Mouse (Mus musculus): ENCODE results near the gene Slc46a2. TPM values are rescaled to one million over a fixed set of nuclear protein-coding genes. Genes with fewer than 3 reads are reported as not detected.
A peak's percentile ranks its signal among the peaks of the same experiment; 100 is the strongest.

The Slc46a2 gene
- polyA plus RNA-seq, 1 experiment from 2014 or later, result 0.07 TPM

- DNase-seq (ENCODE audit: low spot score, missing footprints) (no peak), ATAC-seq (ENCODE audit: low FRiP score) (no peak)
- Histone ChIP-seq H3K9me3 (ENCODE audit: control insufficient read depth, low read length) (no peaks in the 10 kb centered on the region), H3K4me3 (ENCODE audit: low read depth, low read length) (no peak overlapping the region), H3K27me3 (ENCODE audit: control insufficient read depth, insufficient read depth, low read length) (no peaks in the 10 kb centered on the region), H3K36me3 (ENCODE audit: control insufficient read depth, insufficient read depth, low read length) (no peaks in the 10 kb centered on the region; the same call in 1 of the 2 replicates), H3K4me1 (ENCODE audit: control insufficient read depth, insufficient read depth, low read length) (no peaks in the 10 kb centered on the region), H3K27ac (ENCODE audit: low read depth, low read length) (no peak overlapping the region), H3K9ac (ENCODE audit: low read length) (no peak overlapping the region), H3K4me2 (no peak overlapping the region)
- 84% methylated on average over 2 of the region's 2 CpGs for WGBS
Measured at GRCm38 (mm10) chr4:59881210-59881609, 33.6 kb downstream of the Slc46a2 start.

DNA sequence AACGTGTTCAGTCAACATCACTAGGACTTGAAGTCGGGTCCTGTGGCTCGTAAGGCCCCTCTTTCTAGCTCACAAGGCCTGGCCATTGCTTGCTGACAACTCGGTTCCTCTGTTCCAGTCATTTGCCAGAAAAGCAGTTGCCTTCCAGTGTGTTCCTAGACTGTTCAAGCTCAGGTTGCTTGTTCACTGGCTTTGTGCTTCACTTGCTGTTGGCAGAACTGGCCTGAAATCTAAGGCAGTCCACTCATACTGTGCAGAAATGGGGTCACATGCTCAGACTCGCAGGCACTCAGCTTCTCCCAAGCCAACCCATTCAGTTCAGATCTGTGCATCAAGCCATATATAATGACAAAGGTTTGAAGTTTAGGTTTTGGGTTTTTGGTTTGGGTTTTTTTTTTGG, 34.1 kb downstream of the Slc46a2 start:
- no peaks in the 10 kb centered on the region for H3K27me3 ChIP-seq (ENCODE audit: control insufficient read depth, insufficient read depth, low read length)
- no peak overlapping the region for H3K27ac ChIP-seq (ENCODE audit: low read depth, low read length)
- no peak overlapping the region for H3K9ac ChIP-seq (ENCODE audit: low read length)
- H3K4me1 ChIP-seq (ENCODE audit: control insufficient read depth, insufficient read depth, low read length), result no peaks in the 10 kb centered on the region
- no peak overlapping the region for H3K4me2 ChIP-seq
- 87% methylated on average over 5 of the region's 5 CpGs for WGBS
- no peaks in the 10 kb centered on the region; the same call in 1 of the 2 replicates for H3K36me3 ChIP-seq (ENCODE audit: control insufficient read depth, insufficient read depth, low read length)
- DNase-seq (ENCODE audit: low spot score, missing footprints) (no peak), ATAC-seq (ENCODE audit: low FRiP score) (no peak)
- no peaks in the 10 kb centered on the region for H3K9me3 ChIP-seq (ENCODE audit: control insufficient read depth, low read length)
- no peak overlapping the region for H3K4me3 ChIP-seq (ENCODE audit: low read depth, low read length)

- no peaks in the 10 kb centered on the region; the same call in 1 of the 2 replicates for H3K36me3 ChIP-seq (ENCODE audit: control insufficient read depth, insufficient read depth, low read length)
- H3K4me3 ChIP-seq (ENCODE audit: low read depth, low read length), result no peak overlapping the region
- H3K9ac ChIP-seq (ENCODE audit: low read length), result no peak overlapping the region
- H3K4me1 ChIP-seq (ENCODE audit: control insufficient read depth, insufficient read depth, low read length), result no peaks in the 10 kb centered on the region
- H3K9me3 ChIP-seq (ENCODE audit: control insufficient read depth, low read length), result no peaks in the 10 kb centered on the region
- DNase-seq (ENCODE audit: low spot score, missing footprints) (no peak), ATAC-seq (ENCODE audit: low FRiP score) (no peak)
- WGBS, result 92% methylated on average over 3 of the region's 3 CpGs
- no peak overlapping the region for H3K4me2 ChIP-seq
- no peaks in the 10 kb centered on the region for H3K27me3 ChIP-seq (ENCODE audit: control insufficient read depth, insufficient read depth, low read length)
- no peak overlapping the region for H3K27ac ChIP-seq (ENCODE audit: low read depth, low read length)
Measured at GRCm38 (mm10) chr4:59879444-59879843, 35.4 kb downstream of the Slc46a2 start.

- ATAC-seq (ENCODE audit: low FRiP score) (no peak), DNase-seq (ENCODE audit: low spot score, missing footprints) (no peak)
- H3K4me3 ChIP-seq (ENCODE audit: low read depth, low read length), result no peak overlapping the region
- H3K4me2 ChIP-seq, result no peak overlapping the region
- no peak overlapping the region for H3K27ac ChIP-seq (ENCODE audit: low read depth, low read length)
- H3K36me3 ChIP-seq (ENCODE audit: control insufficient read depth, insufficient read depth, low read length), result no peaks in the 10 kb centered on the region; the same call in 1 of the 2 replicates
- H3K9ac ChIP-seq (ENCODE audit: low read length), result no peak overlapping the region
- H3K27me3 ChIP-seq (ENCODE audit: control insufficient read depth, insufficient read depth, low read length), result no peaks in the 10 kb centered on the region
- no peaks in the 10 kb centered on the region for H3K9me3 ChIP-seq (ENCODE audit: control insufficient read depth, low read length)
- H3K4me1 ChIP-seq (ENCODE audit: control insufficient read depth, insufficient read depth, low read length), result no peaks in the 10 kb centered on the region; the same call in 1 of the 2 replicates
- WGBS, result 93% methylated on average over 8 of the region's 8 CpGs
Measured at GRCm38 (mm10) chr4:59878595-59878994, 36.3 kb downstream of the Slc46a2 start.

- no peak overlapping the region for H3K9ac ChIP-seq (ENCODE audit: low read length)
- H3K4me1 ChIP-seq (ENCODE audit: control insufficient read depth, insufficient read depth, low read length), result no peaks in the 10 kb centered on the region; the same call in 1 of the 2 replicates
- no peak overlapping the region for H3K4me2 ChIP-seq
- DNase-seq (ENCODE audit: low spot score, missing footprints) (no peak), ATAC-seq (ENCODE audit: low FRiP score) (no peak)
- no peaks in the 10 kb centered on the region for H3K9me3 ChIP-seq (ENCODE audit: control insufficient read depth, low read length)
- no peak overlapping the region for H3K4me3 ChIP-seq (ENCODE audit: low read depth, low read length)
- no peaks in the 10 kb centered on the region for H3K27me3 ChIP-seq (ENCODE audit: control insufficient read depth, insufficient read depth, low read length)
- H3K27ac ChIP-seq (ENCODE audit: low read depth, low read length), result no peak overlapping the region
- 74% methylated on average over 2 of the region's 2 CpGs for WGBS
- no peaks in the 10 kb centered on the region for H3K36me3 ChIP-seq (ENCODE audit: control insufficient read depth, insufficient read depth, low read length)
Measured at GRCm38 (mm10) chr4:59877025-59877424, 37.8 kb downstream of the Slc46a2 start.

GRCm38 (mm10) chr4:59876570-59876969, 38.3 kb downstream of the Slc46a2 start:
- Histone ChIP-seq H3K4me1 (ENCODE audit: control insufficient read depth, insufficient read depth, low read length) (no peaks in the 10 kb centered on the region; the same call in 1 of the 2 replicates), H3K27me3 (ENCODE audit: control insufficient read depth, insufficient read depth, low read length) (no peaks in the 10 kb centered on the region), H3K4me2 (no peak overlapping the region), H3K9ac (ENCODE audit: low read length) (no peak overlapping the region), H3K4me3 (ENCODE audit: low read depth, low read length) (no peak overlapping the region), H3K9me3 (ENCODE audit: control insufficient read depth, low read length) (no peaks in the 10 kb centered on the region), H3K36me3 (ENCODE audit: control insufficient read depth, insufficient read depth, low read length) (no peaks in the 10 kb centered on the region), H3K27ac (ENCODE audit: low read depth, low read length) (no peak overlapping the region)
- DNase-seq (ENCODE audit: low spot score, missing footprints) (no peak), ATAC-seq (ENCODE audit: low FRiP score) (no peak)
- 90% methylated on average over 6 of the region's 6 CpGs for WGBS

DNA sequence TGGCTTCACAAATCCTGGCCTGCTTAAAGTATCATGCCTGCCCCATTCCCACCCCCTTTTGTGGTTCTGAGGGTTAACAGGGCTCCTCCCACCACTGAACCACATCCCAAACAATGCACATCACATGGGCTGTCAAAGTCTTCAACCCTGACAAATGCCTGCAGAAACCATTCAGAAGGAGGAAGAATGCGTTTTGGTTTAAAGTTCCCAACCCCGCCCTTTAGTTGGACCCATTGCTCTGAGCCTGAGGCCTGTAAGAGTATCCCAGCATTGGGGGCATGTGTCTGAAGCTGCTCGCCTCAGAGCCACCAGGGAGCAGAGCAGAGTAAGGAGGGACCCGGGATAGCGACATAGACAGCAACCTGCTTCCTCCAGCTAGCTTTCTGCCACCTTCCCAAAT, 41.0 kb downstream of the Slc46a2 start:
- H3K4me2 ChIP-seq, result no peak overlapping the region
- H3K4me1 ChIP-seq (ENCODE audit: control insufficient read depth, insufficient read depth, low read length), result no peaks in the 10 kb centered on the region; the same call in 1 of the 2 replicates
- H3K9ac ChIP-seq (ENCODE audit: low read length), result no peak overlapping the region
- H3K9me3 ChIP-seq (ENCODE audit: control insufficient read depth, low read length), result no peaks in the 10 kb centered on the region
- 38% methylated on average over 5 of the region's 5 CpGs for WGBS
- no peaks in the 10 kb centered on the region for H3K36me3 ChIP-seq (ENCODE audit: control insufficient read depth, insufficient read depth, low read length)
- H3K27me3 ChIP-seq (ENCODE audit: control insufficient read depth, insufficient read depth, low read length), result no peaks in the 10 kb centered on the region
- no peak overlapping the region for H3K27ac ChIP-seq (ENCODE audit: low read depth, low read length)
- no peak overlapping the region for H3K4me3 ChIP-seq (ENCODE audit: low read depth, low read length)
- ATAC-seq (ENCODE audit: low FRiP score) (peak; percentile 51; the same call in 1 of the 2 replicates), DNase-seq (ENCODE audit: low spot score, missing footprints) (no peak)

- Histone ChIP-seq H3K27ac (ENCODE audit: low read depth, low read length) (no peak overlapping the region), H3K36me3 (ENCODE audit: control insufficient read depth, insufficient read depth, low read length) (no peaks in the 10 kb centered on the region), H3K4me1 (ENCODE audit: control insufficient read depth, insufficient read depth, low read length) (no peaks in the 10 kb centered on the region; the same call in 1 of the 2 replicates), H3K4me3 (ENCODE audit: low read depth, low read length) (no peak overlapping the region), H3K4me2 (no peak overlapping the region), H3K9me3 (ENCODE audit: control insufficient read depth, low read length) (no peaks in the 10 kb centered on the region), H3K27me3 (ENCODE audit: control insufficient read depth, insufficient read depth, low read length) (no peaks in the 10 kb centered on the region), H3K9ac (ENCODE audit: low read length) (no peak overlapping the region)
- ATAC-seq (ENCODE audit: low FRiP score), result no peak
- DNase-seq (ENCODE audit: low spot score, missing footprints), result no peak
- WGBS, result 31% methylated on average over 6 of the region's 6 CpGs
Measured at GRCm38 (mm10) chr4:59873240-59873639, 41.6 kb downstream of the Slc46a2 start.

DNA sequence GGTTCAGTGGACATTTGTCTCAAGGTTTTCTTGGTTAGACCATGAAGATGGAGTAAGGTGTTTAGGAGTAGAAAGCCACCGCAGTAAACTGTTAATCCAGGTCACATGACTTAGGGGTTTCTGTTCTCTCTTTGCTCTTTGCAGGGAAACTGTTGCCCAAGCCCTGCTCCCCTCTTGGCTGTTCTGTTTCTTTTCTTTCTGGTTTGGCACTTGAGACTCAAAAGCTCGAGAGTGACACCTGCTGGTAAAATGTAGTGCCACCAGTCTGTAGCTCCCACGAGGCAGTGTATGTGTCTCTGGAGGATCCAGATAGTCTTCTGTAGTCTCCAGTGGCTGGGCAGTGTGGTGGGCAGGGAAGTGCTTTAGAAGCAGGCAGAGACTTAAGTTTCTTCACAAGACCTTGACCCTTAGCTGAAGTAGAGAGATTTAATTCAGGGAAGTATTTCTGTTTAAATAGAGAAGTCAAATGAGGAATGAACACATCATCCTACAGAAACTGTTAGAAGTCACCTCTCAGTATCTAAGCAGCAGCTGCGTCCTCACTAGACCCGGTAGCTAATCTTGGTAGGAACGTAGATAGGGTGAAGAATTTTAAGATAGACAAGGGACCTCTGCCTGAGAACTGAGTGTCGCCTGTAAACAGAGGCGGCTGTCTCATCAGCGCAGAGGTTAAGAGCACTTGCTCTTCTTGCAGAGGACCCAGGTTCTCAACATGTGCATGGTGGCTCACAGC, 43.8 kb downstream of the Slc46a2 start:
- H3K36me3 ChIP-seq (ENCODE audit: control insufficient read depth, insufficient read depth, low read length), result no peaks in the 10 kb centered on the region
- ATAC-seq (ENCODE audit: low FRiP score), result peak; percentile 80
- H3K9me3 ChIP-seq (ENCODE audit: control insufficient read depth, low read length), result no peaks in the 10 kb centered on the region
- H3K4me2 ChIP-seq, result no peak overlapping the region
- WGBS, result 52% methylated on average over 9 of the region's 9 CpGs
- peak; percentile 97 for DNase-seq (ENCODE audit: low spot score, missing footprints)
- H3K27me3 ChIP-seq (ENCODE audit: control insufficient read depth, insufficient read depth, low read length), result no peaks in the 10 kb centered on the region
- no peaks in the 10 kb centered on the region; the same call in 1 of the 2 replicates for H3K4me1 ChIP-seq (ENCODE audit: control insufficient read depth, insufficient read depth, low read length)
- no peak overlapping the region for H3K9ac ChIP-seq (ENCODE audit: low read length)
- H3K27ac ChIP-seq (ENCODE audit: low read depth, low read length), result no peak overlapping the region
- H3K4me3 ChIP-seq (ENCODE audit: low read depth, low read length), result no peak overlapping the region

Data from midbrain, embryonic 11.5 days (tissue).